Mouse (Mus musculus): ENCODE data around the gene Mcoln2. TPM values are rescaled to one million over a fixed set of nuclear protein-coding genes. Genes with fewer than 3 reads are reported as not detected.

The Mcoln2 gene
- total and polyA plus RNA-seq, 3 experiments, result 31.0 to 34.9 (median 32.0) TPM

DNA sequence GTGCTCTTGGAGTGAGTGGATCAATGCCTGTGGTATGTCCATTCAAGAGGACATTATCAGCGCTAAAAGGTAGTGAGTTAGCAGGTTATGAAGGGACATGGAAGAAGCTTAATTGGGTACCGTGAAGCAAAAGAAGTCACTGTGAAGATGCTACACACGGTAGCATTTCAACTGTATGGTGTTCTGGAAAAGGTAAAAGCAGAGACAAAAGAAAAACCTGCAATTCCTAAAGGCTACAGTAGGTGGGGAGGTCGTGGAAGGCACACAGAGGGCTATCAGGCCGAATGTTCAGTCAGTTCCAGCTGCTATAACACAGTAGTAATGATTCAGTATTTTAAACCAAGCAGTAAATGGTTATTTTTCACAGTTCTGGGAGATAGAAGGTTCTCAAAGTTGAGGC lies 4.1 kb upstream of the Mcoln2 start:
- peak; percentile 71 for DNase-seq (ENCODE audit: extremely low read depth)
- dilution Hi-C loops (cut with MboI; ENCODE audit: extremely low pct_ligation_motif_present, extremely low pct_unique_long_range_greater_than_20kb, low sequenced_read_pairs), result no loop called here
- no peak overlapping the region for H3K4me3 ChIP-seq (replicated peaks in 1 of 3; ENCODE audit: low read depth in 2 of 3, low read length in 2 of 3, poor library complexity in 1 of 3)

DNA sequence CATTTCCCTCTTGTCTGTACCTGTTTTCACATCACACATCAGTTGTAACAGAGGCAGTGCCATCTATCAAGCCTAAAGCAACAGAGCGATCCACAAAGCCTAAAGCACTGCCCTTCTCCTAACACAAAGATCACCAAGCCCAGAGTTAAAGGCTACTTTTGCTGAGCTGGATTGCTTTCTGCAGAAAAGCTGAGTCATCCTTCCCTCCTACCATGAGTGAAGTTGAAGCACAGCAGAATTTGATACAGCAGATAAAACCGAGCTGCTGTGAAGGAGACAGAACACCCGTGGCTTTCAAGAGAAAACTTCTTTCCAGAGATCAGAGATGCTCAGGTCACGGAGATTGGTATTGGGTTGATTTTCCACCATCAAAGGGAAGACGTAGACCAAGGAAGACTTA lies 3.5 kb upstream of the Mcoln2 start:
- Histone ChIP-seq H3K27ac (ENCODE audit: insufficient read depth, low read depth) (0 out of 2 replicates have a peak overlapping the region, but pooled peaks have one; percentile 11), H3K4me1 (ENCODE audit: control insufficient read depth in 1 of 2, insufficient read depth in 2 of 2) (peaks cover 6 to 39% of the 10 kb centered on the region in 2 experiments), H3K79me2 (replicated peaks; ENCODE audit: control insufficient read depth, extremely low read depth, insufficient read depth, poor library complexity, severe bottlenecking) (peaks cover 5% of the 10 kb centered on the region), H3K4me3 (replicated peaks in 1 of 3; ENCODE audit: low read depth in 2 of 3, low read length in 2 of 3, poor library complexity in 1 of 3) (no peak overlapping the region), H3K4me2 (ENCODE audit: insufficient read depth, low read depth, poor library complexity, severe bottlenecking) (peak overlapping the region; percentile 17; the same call in 1 of the 2 replicates), H3K9me3 (replicated peaks; ENCODE audit: low read length) (no peaks in the 10 kb centered on the region), H3K27me3 (replicated peaks) (no peaks in the 10 kb centered on the region), H3K36me3 (replicated peaks in 1 of 2; ENCODE audit: control insufficient read depth in 1 of 2, insufficient read depth in 1 of 2, low read length in 1 of 2) (no peaks in the 10 kb centered on the region), H3K9ac (ENCODE audit: insufficient read depth, low read depth) (peak overlapping the region; percentile 11)
- peak; percentile 9; the same call in 1 of the 2 replicates for TF ChIP-seq SIN3A (IDR thresholded peaks at IDR 0.05; ENCODE audit: low read length)
- TF ChIP-seq TBP (conservative IDR thresholded peaks at IDR 0.05; ENCODE audit: low read depth, low read length), result no peak
- TF ChIP-seq MAFK (IDR thresholded peaks at IDR 0.05; ENCODE audit: insufficient replicate concordance, low read length), result peak; percentile 97
- peak; percentile 45 for DNase-seq (ENCODE audit: extremely low read depth)
- dilution Hi-C loops (cut with MboI; ENCODE audit: extremely low pct_ligation_motif_present, extremely low pct_unique_long_range_greater_than_20kb, low sequenced_read_pairs), result no loop called here
- in situ Hi-C loops (cut with MboI; ENCODE audit: low pct_ligation_motif_present, low pct_unique_long_range_greater_than_20kb, low sequenced_read_pairs), result no loop called here

More for the DNA sequence above, 4.1 kb upstream of the Mcoln2 start:
- peak overlapping the region; percentile 17 for H3K4me2 ChIP-seq (ENCODE audit: insufficient read depth, low read depth, poor library complexity, severe bottlenecking)
- H3K27me3 ChIP-seq (replicated peaks), result no peaks in the 10 kb centered on the region
- no peaks in the 10 kb centered on the region for H3K36me3 ChIP-seq (replicated peaks in 1 of 2; ENCODE audit: control insufficient read depth in 1 of 2, insufficient read depth in 1 of 2, low read length in 1 of 2)
- peak overlapping the region; percentile 11 for H3K9ac ChIP-seq (ENCODE audit: insufficient read depth, low read depth)
- H3K27ac ChIP-seq (ENCODE audit: insufficient read depth, low read depth), result no peak overlapping the region
- in situ Hi-C loops (cut with MboI; ENCODE audit: low pct_ligation_motif_present, low pct_unique_long_range_greater_than_20kb, low sequenced_read_pairs), result no loop called here
- H3K9me3 ChIP-seq (replicated peaks; ENCODE audit: low read length), result no peaks in the 10 kb centered on the region
- TF ChIP-seq JUND (conservative IDR thresholded peaks at IDR 0.05; ENCODE audit: low read depth, low read length), result 0 out of 2 replicates have a peak, but pooled peaks have one; percentile 13
- no peak for TF ChIP-seq POLR2AphosphoS2 (IDR thresholded peaks at IDR 0.05; ENCODE audit: low read depth, low read length)
- TF ChIP-seq RAD21 (IDR thresholded peaks at IDR 0.05; ENCODE audit: low read depth, low read length), result peak; percentile 71
- no peak for TF ChIP-seq BHLHE40 (IDR thresholded peaks at IDR 0.05; ENCODE audit: low read depth, low read length)
- TF ChIP-seq SIN3A (IDR thresholded peaks at IDR 0.05; ENCODE audit: low read length), result peak; percentile 24; the same call in 1 of the 2 replicates
- no peak for TF ChIP-seq TCF12 (IDR thresholded peaks at IDR 0.05; ENCODE audit: low read depth, low read length)
- no peak for TF ChIP-seq ZC3H11A (IDR thresholded peaks at IDR 0.05; ENCODE audit: low read depth, low read length)
- no peak for TF ChIP-seq JUN (IDR thresholded peaks at IDR 0.05; ENCODE audit: insufficient read depth, low read depth, low read length)
- TF ChIP-seq USF2 (conservative IDR thresholded peaks at IDR 0.05; ENCODE audit: low read depth, low read length), result no peak
- TF ChIP-seq RCOR1 (conservative IDR thresholded peaks at IDR 0.05; ENCODE audit: low read depth, low read length), result no peak
- TF ChIP-seq ELF1 (IDR thresholded peaks at IDR 0.05; ENCODE audit: low read depth, low read length), result peak; percentile 43; the same call in 1 of the 2 replicates
- TF ChIP-seq CHD2 (IDR thresholded peaks at IDR 0.05; ENCODE audit: low read length), result no peak
- TF ChIP-seq IRF4 (IDR thresholded peaks at IDR 0.05; ENCODE audit: low read depth, low read length), result peak; percentile 16; the same call in 1 of the 2 replicates
- no peak for TF ChIP-seq KAT2A (IDR thresholded peaks at IDR 0.05; ENCODE audit: insufficient replicate concordance, low read length)
- TF ChIP-seq PAX5 (IDR thresholded peaks at IDR 0.05; ENCODE audit: low read length), result no peak
- TF ChIP-seq CTCF (conservative IDR thresholded peaks at IDR 0.05 in 1 of 2, IDR thresholded peaks at IDR 0.05 in 1 of 2; ENCODE audit: low read depth in 2 of 2, low read length in 2 of 2), result peak; percentile 69 to 84
- TF ChIP-seq ZMIZ1 (IDR thresholded peaks at IDR 0.05; ENCODE audit: low read depth, low read length), result no peak
- no peak for TF ChIP-seq MAFK (IDR thresholded peaks at IDR 0.05; ENCODE audit: insufficient replicate concordance, low read length)
- no peak for TF ChIP-seq NELFE (IDR thresholded peaks at IDR 0.05; ENCODE audit: low read depth, low read length)
- TF ChIP-seq CHD1 (IDR thresholded peaks at IDR 0.05; ENCODE audit: low read depth, low read length), result no peak
- TF ChIP-seq EP300 (IDR thresholded peaks at IDR 0.05; ENCODE audit: low read length), result no peak; the same call in 1 of the 2 replicates
- TF ChIP-seq NRF1 (IDR thresholded peaks at IDR 0.05; ENCODE audit: low read depth, low read length), result no peak
- peak; percentile 58; the same call in 1 of the 2 replicates for TF ChIP-seq MYC (IDR thresholded peaks at IDR 0.05; ENCODE audit: low read depth, low read length)
- TF ChIP-seq SMC3 (IDR thresholded peaks at IDR 0.05; ENCODE audit: low read depth, low read length), result peak; percentile 93
- TF ChIP-seq ZNF384 (IDR thresholded peaks at IDR 0.05; ENCODE audit: low read depth, low read length), result no peak
- no peak; the same call in 1 of the 2 replicates for TF ChIP-seq MXI1 (IDR thresholded peaks at IDR 0.05; ENCODE audit: low read depth, low read length)
- no peak for TF ChIP-seq GABPA (IDR thresholded peaks at IDR 0.05; ENCODE audit: insufficient replicate concordance, low read depth, low read length)
- no peak for TF ChIP-seq MAZ (IDR thresholded peaks at IDR 0.05; ENCODE audit: low read depth, low read length)
- TF ChIP-seq HCFC1 (IDR thresholded peaks at IDR 0.05; ENCODE audit: low read depth, low read length), result no peak
- H3K79me2 ChIP-seq (replicated peaks; ENCODE audit: control insufficient read depth, extremely low read depth, insufficient read depth, poor library complexity, severe bottlenecking), result no peaks in the 10 kb centered on the region
- H3K4me1 ChIP-seq (ENCODE audit: control insufficient read depth in 1 of 2, insufficient read depth in 2 of 2), result peaks cover 6 to 39% of the 10 kb centered on the region in 2 experiments
